Mouse (Mus musculus): ENCODE measurements around the gene Ush2a.
A peak's percentile ranks its signal among the peaks of the same experiment; 100 is the strongest.

The Ush2a gene

DNA sequence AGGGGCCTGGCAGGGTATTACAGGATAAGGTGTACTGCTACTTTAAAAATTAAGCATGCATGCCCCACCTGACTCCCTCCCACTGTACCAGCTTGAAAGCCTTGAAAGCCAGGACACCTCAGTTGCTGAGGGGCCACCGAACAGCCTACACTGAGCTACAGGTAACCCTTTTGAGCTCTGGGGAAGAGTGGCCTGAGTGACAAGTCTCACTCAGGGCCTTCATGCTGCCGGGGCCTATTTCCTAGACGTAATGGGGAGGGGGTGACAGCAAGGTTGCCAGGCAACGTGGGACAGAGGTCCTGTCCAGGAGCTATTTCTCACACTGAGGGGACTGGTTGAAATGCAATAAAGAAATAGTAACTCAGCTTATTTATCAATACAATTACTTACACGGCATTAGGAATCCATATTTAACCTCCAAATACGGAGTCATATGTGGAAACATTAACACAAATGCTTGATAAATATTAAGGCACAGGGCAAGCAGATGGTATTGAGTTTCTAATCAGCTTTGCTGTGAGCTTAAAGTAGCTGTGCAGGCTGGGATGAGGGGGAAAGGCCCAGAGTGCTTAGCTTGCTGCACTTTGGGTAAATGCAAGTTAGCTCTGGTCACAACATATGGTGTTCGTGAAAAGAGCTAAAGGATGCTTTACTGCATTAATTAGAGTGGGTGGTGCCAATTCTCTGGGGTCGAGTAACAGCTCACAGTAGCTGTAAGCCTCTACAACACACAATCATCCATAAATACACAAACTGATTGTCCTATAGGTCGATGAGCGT is at the start of gene Ush2a:
TSS of gene Ush2a (plus strand) at position 121 of the 780 bp plus-strand sequence.
- no peak for DNase-seq

DNA sequence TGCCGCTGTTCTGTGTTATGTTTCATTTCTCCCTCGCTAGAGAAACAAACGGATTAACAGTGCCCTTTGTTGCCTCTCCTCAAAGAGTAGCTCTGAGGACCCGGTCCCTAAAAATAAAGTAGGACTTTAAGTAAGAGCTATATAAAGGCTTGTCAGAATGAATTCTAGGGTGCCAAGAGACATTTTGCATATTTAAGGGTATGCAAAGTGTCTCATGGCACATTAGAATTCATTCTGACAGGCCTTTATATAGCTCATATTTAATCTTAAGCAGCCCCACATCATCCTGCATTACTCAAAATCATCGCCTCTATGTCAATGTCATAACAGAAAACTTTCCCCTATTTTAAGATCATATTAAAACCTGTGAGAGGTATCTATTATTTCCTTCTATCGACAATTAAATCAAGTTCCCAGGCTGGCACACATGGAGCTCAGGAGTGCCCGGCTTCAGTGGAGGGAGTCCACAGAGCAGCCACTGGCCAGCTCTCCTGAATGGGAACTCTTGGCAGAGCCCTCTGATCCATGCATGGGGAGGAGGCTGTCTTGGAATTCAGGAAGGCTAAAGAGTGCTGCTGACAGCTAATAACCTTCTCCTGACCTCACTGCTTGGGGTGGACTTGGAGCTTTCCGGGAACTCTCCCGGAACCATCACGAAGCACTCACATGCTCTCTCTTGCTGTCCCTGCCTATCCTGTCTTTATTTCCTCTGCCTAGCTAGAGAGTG is 46.8 kb upstream of the Ush2a start:
- DNase-seq, result peak; percentile 9 to 37

DNA sequence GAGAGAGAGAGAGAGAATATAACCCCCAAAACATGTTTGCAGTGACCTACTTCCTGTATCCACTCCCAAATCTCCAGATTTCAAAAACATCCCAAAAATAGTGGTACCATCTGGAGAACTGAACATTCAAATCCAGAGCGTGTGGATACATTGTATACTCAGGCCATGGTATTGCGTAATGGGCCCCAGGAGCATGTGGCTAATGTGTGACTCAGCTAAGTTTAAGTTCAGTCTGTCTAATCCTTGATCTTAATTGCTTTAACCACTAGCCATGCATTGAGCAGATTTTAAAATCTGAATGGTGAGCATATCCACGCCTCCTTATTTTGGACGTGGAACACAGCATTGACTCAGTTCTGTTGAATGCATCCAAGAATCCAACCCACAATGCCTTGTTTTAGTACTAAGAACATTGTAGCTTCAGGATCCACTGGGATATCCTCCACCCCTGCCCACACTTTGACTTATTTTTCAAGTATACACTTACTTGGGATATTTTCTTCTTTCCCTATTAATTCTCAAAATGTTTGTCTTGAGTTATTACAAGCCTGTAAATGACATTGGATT is 40.5 kb upstream of the Ush2a start:
- DNase-seq, result no peak

DNA sequence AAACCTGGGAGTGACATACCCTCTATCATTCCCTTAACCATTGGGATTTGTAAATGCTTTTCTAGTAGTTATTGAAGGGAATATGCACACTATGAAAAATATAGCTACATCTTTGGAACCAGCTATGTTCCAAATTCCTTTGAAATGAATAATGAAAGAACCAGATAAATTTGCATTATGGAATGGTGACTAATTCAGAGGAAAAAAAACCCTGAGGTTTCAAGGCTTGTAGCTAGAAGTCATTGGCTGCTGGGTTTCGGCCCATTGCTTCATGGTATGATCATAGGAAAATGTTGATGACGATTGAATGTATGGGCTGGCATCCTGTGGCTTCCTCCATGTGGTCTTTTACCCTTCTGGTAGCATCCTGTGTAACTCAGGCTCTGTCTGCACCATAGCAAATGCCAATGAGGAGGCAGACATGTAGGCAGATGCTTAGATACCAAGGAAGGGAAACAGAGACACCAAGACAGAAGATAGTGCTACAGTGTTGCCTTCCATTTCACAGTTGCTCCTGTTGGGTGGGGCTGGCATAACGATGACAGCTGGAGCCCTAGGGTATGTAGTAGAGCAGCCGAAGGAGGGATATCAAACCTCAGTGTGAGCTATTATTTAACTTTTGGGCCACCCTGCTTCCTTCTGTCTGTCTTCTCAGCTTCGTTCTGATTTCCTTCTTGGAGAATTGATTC is 28.6 kb upstream of the Ush2a start:
- no peak for DNase-seq

DNA sequence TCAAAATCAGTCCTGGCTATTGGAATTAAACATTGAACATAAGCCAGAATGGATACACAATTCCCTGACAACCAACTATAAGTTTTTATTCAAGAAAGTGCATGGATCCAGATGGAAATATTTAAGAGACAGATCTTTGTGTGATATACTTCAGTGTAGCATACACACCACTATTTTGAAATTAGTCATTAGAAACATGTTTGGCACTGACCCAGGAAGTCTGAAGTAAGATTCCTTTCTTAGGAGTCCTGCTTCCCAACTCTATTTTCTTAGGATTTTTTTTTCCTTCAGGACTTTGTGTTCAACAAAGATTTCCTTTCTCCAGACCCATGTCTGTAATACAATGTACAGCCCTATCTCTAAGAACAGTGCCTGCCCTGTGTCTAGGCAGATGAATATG is 23.2 kb upstream of the Ush2a start:
- no peak for DNase-seq

DNA sequence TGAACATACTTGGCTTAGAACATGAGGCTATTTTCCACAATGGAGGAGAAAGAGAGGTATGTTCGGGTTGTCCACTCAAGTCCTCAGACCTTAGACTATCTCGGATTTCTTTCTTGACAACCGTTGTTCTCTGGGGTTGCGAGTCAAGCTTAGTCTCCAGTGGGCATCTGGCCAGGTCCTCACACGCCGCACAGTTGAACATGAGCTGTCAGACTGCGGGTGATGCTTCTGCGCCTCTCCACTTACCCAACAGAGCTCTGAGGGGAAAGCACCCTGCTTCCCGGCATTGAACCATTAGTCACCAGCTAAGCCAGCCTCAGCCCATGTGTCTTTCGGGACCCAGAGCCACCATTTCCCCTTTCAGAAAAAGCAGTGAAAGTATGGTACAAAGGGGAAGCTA is 20.1 kb upstream of the Ush2a start:
- no peak for DNase-seq

DNA sequence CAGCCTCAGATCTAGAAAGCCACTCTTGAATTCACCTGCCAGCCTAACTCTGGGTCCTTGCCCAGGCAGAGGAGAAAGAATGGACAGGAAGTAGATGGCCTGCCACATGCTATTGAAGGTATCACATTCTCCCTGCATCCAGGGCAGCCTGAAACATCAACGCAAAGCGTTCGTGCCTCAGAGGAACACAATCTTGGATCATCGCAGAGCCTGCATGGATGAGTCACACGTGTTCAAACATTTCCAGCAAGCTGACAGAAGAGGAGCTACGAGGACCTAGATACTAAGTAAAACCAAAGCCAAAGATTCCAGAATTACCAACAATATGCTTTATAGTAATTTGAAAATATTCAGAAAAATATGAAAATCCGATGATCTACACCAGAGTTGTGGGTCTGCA is 4.3 kb upstream of the Ush2a start:
- no peak for DNase-seq

DNA sequence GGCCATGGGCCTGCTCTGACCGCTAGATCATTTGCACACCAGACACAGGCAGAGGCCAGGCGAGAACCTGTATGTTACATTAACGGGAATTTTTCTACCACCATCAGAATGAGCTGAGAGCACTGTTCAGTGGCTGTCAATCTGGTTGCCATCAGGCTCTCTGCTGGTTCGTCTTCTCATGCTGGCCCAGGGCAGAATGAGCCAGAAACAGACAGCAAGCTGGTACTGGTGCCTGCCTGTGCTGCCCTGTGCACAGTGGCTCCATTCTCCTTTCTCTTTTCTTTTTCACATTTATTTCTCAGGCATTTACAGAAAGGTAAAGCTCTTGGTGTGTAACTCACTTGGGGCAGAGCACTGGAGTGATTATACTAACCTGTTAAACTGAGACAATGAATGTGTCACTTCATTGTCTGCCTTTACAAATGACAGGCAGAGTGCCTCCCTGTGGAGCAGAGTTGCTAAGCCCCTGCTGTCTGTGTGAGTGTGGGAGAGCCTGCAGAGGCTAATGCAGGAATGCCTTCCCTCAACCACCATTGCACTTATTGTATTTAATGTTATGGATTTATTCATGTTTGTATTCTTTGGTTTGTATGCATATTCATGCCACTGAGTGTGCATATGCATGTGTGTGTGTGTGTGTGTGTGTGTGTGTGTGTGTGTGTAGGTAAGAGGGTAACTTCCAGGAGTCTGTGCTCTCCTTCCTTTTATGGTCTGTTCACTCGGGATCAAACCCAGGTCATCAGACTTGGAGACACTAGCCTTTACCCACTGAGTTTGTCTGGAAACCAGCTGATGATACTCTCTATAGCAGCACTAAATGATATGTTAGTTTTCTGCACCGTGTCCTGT is 1.3 kb upstream of the Ush2a start:
- no peak for DNase-seq

DNA sequence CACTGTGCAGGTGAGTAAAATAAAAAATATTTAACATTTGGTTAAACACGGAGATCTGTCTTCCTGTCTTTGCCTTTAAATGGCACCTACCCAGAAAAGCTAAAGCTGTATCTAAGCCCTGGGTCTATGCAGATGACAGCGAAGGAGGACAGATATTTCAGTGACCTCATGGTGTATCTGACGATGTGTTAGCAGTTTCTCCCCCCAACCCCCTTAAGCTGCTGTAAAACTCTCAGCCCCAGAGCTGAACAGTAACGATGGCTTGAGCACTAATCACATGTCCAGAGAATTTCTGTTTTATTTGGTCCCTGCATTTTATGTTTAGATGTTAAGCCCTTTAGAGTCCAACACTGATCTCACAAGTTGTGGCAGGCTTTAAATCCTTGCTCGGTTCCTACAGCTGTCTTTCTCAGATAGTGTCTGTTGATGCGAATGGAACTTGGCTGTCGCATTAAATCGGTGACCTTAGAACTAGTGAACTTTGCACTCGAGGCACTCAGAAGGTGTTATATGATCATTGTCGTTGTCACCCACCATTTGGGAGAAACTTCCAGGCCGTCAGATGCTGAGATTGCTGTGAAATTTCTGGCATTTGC is 5.4 kb downstream of the Ush2a start:
- DNase-seq, result no peak

DNA sequence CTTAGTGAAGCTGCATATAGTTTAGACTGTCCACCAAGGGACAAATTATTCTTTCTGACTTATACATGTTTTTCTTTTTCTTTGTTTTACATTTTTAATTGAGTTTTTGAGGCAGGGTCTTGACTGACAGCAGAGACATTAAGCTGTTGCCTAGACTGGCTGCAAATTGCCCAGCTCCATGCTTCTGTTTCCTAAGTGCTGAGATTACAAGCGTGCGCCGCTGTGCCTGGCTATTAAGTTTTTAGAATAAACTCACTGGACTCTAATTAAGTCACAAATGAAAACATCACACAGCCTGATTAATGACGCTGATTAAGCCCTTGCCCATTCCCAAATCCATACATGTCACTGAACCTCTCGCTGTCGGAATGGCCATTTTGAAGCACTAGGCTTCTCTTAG is 7.2 kb downstream of the Ush2a start:
- DNase-seq, result no peak

DNA sequence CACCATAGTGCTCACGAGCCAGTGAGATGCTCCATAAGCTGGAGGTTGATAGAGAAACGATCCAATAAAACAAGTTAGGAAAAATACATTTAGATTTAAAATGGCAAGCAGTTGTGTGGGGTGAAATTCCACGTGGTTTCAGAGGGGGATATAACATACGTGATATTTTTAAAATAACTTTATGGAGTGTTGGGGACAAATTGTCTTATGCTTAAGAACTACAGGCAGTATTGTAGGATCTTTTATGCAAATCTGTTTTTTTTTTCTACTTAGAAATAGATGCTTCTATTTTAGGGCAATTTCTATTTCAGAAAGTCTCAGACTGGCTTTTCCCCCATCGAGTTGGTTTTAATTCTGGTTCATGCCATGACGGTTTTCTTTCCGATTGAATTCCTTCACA is 51.5 kb downstream of the Ush2a start:
- DNase-seq, result no peak

DNA sequence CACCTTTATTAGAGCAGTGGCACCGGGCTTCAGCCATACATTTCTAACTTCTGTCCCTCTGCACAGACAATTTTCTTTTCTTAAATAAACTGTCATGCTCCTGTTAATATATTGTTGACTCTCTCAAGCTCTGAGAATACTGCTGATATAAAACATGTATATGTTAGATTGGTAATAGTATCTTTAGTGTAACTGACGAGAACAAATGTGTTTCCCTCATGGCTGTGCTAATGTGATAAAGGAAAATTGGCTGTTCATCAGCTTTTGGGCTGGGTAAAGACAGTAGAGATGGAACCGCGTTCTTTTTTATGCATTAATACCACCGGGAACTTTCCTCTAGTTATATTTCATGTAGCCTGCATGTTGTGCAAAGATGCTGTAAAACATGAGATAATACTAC is 54.8 kb downstream of the Ush2a start:
- no peak for DNase-seq

DNA sequence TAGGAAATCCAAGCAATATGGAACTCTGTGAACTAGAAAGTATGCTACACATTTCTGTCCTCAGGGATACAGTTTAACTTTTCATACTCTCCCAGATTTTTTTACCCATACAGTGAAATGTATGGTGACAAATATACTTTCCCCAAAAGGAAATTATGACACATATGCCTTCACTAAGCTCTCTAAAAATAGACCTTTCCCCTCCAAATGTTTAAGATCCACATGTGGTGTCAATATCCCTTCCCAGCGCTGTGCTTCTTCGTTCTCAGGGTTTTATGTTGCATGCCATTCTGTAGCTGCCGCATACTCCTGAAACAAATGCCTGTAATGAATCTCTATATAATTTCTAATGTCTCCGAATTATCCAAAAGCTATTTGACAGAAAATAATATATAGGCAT is 58.4 kb downstream of the Ush2a start:
- DNase-seq, result no peak

DNA sequence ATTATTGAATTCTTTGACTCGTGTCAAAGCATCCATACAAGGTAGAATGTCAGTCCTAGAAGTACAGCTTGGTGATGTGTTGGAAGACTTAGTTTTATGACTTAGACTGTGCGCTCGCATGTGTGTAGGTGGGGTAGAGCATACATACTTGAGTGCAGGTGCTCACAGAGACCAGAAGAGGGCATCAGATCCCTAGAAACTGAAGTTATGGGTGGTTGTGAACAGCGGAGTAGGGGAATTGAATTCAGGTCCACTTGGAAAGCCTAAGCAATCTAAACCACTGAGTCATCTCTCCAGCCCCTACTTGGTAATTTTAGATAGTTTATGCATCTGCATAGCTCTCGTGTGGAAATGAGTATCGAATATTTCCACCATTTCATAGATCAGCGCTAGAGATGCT is 59.7 kb downstream of the Ush2a start:
- DNase-seq, result no peak

DNA sequence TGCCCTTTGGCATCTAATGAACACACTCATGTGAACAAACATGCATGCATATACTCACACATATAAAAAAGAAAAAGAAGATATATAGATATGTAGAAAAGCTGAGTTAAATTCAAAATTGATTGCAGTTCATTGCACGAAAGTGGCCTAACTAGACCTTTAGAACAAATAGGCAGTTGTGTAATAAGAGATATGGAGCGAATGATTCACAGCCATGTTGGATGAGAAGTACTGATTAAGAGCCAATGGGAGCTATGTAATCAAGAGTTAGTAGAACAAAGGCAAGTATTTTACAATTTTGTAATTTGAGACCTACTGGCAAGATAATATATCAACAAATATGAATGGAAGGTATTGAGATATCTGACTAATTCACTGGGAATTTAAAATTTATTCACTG is 68.6 kb downstream of the Ush2a start:
- DNase-seq, result no peak

DNA sequence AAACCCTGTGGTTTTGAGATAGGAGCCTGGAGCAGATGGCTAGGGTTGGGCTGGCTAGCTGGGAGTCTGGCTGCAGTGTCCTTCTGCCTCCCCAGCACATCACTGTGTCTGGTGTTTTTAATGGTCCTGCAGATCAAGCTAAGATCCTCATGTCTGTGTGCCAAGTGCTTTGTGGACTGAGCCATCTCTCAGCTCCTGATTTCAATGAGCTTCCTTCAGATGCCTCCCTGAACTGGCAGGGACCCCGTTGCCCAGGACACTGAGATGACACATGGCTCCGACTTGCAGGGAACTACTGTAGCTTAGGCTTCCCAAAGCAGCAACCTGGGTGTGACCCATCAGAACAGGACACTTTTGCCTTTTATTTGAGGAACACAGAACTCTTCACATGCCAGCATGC is 72.1 kb downstream of the Ush2a start:
- DNase-seq, result no peak

DNA sequence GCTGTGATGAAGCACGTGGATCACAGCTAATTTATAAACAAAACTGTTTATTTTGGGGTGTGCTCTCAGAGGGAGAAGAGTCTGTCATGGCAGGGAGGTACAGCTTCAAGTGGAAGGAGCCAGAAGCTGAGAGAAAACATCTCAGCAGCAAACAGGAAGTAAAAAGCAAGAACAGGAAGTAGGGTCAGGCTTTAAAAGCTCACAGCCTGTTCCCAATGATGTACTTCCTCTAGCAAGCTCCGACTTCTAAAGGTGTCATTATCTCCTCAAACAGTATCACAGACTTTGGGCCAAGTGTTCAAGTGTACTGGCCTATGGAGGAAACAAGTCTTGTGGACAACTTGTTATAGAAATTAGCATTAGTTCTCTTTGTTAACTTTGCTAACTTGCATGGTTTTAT is 85.9 kb downstream of the Ush2a start:
- no peak for DNase-seq

DNA sequence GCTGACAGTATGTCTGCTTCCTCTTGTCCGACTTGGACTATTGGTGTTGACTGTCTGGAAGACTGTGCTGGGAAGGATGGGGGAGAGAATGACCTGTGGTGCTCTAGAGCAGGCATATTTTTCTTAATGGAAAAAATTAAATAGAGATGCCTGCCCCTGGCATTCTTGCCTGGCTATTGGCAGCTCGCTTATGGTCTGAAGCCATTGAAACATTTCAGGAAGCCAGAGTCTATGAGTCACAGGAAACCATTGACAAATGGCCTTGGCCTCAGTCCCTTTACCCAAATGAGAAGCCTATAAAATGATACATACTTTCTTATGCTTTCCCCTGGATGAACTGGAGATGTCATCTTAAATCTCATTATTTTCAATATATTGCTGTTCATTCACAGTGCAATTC is 92.9 kb downstream of the Ush2a start:
- no peak for DNase-seq

DNA sequence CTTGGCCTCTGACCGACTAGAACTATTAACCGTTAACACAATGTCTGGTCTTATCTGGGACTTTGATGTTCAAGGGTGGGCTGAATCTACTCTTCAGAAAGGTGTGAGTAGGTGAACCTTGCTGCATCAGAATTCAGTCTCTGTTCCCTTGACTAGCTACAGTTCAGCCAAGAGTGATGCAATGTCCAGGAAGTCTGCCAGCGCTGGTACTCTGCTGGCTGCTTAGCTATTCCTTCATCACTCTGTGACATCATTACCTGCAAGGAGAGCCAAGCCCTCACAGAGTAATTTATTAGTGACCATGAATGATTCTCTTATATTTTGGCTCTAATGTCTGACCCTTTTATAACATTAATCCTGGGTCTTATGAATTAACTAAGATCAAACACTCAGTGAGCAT is 101.7 kb downstream of the Ush2a start:
- no peak for DNase-seq

DNA sequence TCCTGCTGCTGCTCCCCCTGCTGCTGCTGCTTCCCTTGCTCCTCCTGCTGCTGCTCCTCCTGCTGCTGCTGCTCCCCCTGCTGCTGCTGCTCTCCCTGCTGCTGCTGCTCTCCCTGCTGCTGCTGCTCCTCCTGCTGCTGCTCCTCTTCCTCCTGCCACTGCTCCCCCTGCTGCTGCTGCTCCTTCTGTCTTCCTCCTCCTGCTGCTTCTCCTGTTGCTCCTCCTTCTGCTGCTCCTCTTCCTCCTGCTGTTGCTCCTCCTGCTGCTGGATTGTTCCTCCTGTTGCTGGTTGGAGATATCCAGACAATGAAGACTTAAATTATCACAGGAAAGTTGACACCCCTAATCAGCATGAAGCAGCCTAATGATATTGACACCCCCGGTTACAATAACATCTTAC is 123.4 kb downstream of the Ush2a start:
- DNase-seq, result no peak

DNA sequence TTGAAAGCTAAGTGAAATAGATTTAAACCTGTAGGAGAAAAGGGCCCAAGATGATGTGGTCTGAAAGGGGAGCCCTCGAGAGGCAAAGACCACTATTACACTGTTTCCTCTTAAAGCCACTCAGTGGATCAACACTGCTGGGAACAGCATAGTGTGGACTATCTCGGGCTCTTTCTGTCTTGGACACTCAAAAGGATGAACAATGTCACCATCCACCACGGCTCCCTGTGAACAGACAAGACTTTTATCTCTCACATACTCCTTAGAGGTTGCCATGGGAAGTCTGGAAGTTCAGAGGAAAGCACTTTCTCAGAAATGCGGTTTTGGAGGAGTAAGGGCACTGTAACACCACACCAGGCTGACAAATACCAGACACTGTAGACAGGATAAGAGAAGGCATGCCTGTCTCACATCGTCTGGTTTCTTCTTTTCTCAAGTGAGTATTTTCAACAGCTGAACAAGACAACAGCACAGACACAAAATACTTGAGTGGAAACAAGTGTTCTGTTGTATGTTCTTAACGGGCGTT is 124.0 kb downstream of the Ush2a start:
- DNase-seq, result no peak

DNA sequence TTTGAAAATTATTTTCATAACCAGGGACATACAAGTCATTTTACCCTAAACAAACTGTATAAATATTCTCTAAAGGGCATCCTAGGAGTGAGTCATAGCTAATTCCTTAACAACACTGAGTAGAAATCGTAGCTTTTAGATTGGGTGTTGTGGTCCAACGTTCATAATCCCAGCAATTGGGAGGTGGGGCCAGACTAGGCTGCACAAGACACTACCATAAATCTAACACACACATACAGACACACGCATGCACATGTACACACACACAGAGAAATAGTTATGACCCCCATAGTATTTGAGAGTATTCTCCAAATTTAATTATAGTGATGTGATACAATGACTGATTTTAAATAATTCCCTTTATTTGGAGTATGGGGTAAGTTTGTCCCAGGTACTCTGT is 125.5 kb downstream of the Ush2a start:
- DNase-seq, result no peak
